Mouse (Mus musculus) heart, postnatal 10 days (tissue): ENCODE measurements around the gene Aprt. TPM values are rescaled to one million over a fixed set of nuclear protein-coding genes. Genes with fewer than 3 reads are reported as not detected.
A peak's percentile ranks its signal among the peaks of the same experiment; 100 is the strongest.

ENCODE experiments used
- DNase-seq, 2 experiments: peaks; one replicate each; pipeline ENCODE4 v3.0.0; 2021
- intact Hi-C: fragments of 180-260 bp; cut with DNase I; formaldehyde crosslinking; loops from one replicate; pipeline ENCODE4 v1.15.1; 2025
- microRNA-seq, 2 experiments: library from miRNA; unstranded; fragments of <30 nt; microRNA quantifications; one replicate each; pipeline ENCODE4 v1.2.0; 2022
- total RNA-seq, 2 experiments: library from RNA; stranded (reverse); gene quantifications; 2 replicates each; pipeline ENCODE4 v1.2.3; 2021

Gene Aprt
- total RNA-seq, 2 experiments from 2014 or later: 37.9 to 41.8 TPM

DNA sequence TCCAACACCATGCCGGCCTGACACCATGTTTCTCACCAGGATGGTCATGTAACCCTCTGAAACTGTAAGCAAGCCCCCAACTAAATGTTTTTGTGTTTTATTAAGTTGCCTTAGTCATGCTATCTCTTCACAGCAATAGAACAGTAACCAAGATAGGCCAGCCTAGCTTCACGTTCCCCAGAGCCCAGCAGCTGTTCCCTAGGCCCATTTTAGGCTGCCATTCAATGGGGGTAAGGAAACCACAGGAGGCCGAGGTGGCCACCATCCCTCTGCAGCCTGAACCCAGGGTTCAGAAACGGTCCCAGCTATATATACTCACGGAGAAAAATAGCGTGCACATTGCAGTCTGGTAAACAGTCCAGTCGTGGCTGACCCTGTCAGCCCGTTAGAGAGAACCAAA, 32.6 kb downstream of the Aprt start:
- DNase-seq: no peak
- intact Hi-C loops: no loop called here

- intact Hi-C loops: no loop called here
- DNase-seq: no peak
Observed at GRCm38 (mm10) chr8:122538310-122539076, 38.2 kb downstream of the Aprt start.

DNA sequence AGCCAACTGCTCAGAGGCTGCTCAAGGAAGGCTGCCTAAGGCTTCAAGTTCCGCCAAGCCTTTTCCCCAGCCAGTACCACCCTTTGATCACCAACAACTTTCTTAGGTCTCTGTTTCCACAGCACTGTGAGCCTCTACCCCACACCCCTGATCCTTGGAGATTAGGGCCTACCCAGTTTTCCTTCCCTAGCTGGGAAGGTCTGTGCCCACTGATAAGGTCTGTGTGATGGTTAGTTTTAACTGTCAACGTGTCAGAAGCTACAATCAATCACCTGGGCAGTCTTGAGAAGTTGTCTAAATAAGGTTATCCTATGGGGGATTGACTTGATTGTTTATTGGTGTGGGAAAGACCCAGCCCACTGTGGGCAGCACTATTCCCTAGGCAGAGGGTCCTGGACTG, 38.9 kb downstream of the Aprt start:
- intact Hi-C loops: no loop called here
- DNase-seq: no peak

GRCm38 (mm10) chr8:122537033-122537432, 39.7 kb downstream of the Aprt start:
- DNase-seq: peak; percentile 45 to 56
- intact Hi-C loops: no loop called here

GRCm38 (mm10) chr8:122531312-122531711, 45.4 kb downstream of the Aprt start:
- intact Hi-C loops: no loop called here
- peak in 1 of 2 experiments; percentile 30 for DNase-seq

DNA sequence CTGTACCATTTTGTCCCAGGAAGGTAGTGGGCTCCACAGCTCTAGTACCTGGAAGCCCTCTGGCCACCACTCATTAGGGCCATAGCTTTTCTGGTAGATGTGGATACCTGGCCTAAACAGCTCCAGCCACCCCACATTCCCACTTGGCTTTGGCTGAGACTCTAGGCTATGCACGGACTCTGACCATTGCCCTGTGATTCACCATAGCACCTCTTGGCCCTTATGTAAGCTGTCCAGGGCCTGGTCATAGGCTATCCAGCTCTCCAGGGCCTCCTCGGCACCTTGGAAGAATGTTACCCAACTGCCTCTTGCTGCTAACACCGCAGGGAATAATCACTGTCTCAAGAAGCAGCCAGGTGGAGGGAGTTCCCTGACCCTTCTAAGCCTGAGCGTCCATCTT, 47.5 kb downstream of the Aprt start:
- intact Hi-C loops: no loop called here
- DNase-seq: no peak

DNA sequence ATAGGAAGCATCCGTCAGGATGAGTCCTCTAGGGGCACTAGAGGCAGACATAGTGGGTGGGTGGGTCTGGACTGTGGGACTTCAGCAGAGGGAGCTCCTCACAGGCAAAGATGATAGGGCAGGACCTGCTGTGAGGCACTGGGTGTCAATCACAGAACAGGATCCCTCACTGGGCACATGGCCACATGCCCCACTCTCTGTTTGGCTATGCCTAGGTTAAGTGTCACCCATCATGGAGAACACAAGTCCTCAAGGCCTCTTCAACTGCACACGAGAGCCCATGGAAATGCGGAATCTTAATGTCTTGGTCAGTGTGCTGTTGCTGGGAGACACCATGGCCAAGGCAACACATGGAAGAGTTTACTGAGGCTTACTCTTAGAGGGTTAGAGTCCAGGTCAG, 48.8 kb downstream of the Aprt start:
- no peak for DNase-seq
- intact Hi-C loops: no loop called here

DNA sequence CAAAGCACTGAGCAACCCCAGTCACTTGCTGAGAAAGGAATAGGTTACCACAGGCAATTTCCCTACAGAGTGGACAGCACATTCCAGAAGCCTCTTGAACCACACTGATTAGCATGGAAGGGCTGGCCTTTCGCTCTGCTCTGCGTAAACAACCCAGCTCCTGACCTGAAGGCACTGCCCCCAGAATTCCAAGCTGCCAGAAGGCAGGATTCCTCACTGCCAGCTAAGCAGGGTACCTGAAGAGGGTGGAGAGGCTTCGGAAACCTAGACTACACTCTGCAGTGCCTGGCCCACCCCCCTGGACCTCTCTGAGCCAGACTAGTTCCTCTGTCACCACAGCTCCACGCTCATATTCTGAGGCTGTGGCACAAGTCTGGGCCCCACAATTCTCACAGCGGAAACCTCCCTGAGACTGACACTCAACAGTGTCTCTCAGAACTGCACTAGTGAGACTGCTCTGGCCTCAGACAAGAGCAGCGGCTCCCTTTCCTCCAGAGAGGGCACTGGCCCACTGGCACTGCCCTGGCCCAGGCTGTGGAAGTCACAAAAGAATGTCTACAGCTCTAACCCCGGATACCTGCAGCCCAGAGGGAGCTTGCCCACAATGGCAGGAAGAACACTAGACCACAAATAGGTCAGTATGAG, 50.1 kb downstream of the Aprt start:
- DNase-seq: peak; percentile 40 to 51

DNA sequence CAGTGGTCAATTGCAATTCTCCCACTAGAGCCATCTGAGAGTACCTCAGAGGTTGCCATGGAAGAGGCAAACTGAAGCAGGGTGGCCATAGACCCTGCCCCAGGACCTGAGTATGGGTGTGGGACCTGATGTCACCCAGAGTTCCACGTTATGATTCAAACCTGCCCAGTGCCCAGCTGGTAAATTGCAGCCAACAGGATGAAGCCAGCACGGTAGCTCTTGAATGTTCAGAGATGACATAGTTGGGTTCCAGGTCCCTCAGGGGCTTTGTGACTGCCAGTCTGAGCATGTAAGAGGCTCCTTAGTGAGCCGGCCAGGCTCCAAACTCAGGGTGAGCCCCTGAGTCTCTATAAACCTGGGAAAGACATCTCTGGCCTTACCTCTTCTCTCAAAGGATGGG, 50.6 kb downstream of the Aprt start:
- DNase-seq: no peak
- intact Hi-C loops: no loop called here

More for the DNA sequence above, 50.1 kb downstream of the Aprt start:
- intact Hi-C loops: no loop called here

DNA sequence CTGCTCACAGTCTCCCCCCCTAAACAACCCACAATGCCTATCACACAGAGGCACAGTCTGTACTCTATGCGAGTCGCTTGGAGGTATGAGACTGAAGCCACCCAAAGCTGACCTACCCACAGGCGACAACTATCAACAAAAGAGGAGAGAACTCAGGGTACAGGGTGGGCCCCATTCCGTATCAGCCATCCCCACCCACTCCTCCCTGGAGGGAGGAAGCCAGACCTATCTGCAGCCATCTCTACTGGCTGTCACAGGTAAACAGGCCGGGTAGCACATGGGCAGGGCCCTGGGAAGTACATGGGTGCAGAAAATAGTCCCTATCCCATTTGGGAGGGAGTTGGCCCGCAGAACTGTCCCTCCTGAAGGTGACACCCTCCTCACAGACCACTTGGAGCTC, 51.7 kb downstream of the Aprt start:
- DNase-seq: no peak
- intact Hi-C loops: no loop called here

Small RNA genes lying within 50 kb of the gene (microRNA-seq; reads per million reads assigned to microRNA genes)
- gene Mir6396: 0 reads per million in 2 experiments

Other genes with a start within 250 kb of the Aprt start
- gene Trhr2, start 216.2 kb downstream of the Aprt start, total RNA-seq: not detected
- 10 to 100 TPM; 25.5 to 27.5 TPM for gene Zc3h18, start 200.3 kb downstream of the Aprt start, total RNA-seq
- gene Il17c, start 154.9 kb downstream of the Aprt start, total RNA-seq: not detected
- gene Cyba, start 144.0 kb downstream of the Aprt start, total RNA-seq: 10 to 100 TPM; 61.8 to 63.9 TPM
- 1 to 10 TPM; 5.4 to 5.7 TPM for gene Mvd, start 133.5 kb downstream of the Aprt start, total RNA-seq
- gene Snai3, start 116.2 kb downstream of the Aprt start, total RNA-seq: under 1 TPM; 0.52 to 0.53 TPM
- 10 to 100 TPM; 28.2 to 32.0 TPM for gene Rnf166, start 100.8 kb downstream of the Aprt start, total RNA-seq
- gene Ctu2, start 100.8 kb downstream of the Aprt start, total RNA-seq: 10 to 100 TPM in 1 of 2 experiments, 1 to 10 TPM in 1; 9.6 to 14.1 TPM
- gene Piezo1, start 25.6 kb downstream of the Aprt start, total RNA-seq: 10 to 100 TPM; 40.3 to 43.3 TPM
- gene Cdt1, start 8.9 kb downstream of the Aprt start, total RNA-seq: 10 to 100 TPM in 1 of 2 experiments, 1 to 10 TPM in 1; 9.7 to 14.0 TPM
- gene Galns, start 34.6 kb upstream of the Aprt start, total RNA-seq: 1 to 10 TPM; 6.6 to 7.1 TPM
- 10 to 100 TPM; 54.7 to 57.4 TPM for gene Trappc2l, start 34.7 kb upstream of the Aprt start, total RNA-seq
- gene Pabpn1l, start 45.8 kb upstream of the Aprt start, total RNA-seq: not detected
- 10 to 100 TPM; 22.2 to 24.5 TPM for gene Cbfa2t3, start 122.2 kb upstream of the Aprt start, total RNA-seq
- 10 to 100 TPM; 27.1 to 28.6 TPM for gene Acsf3, start 198.6 kb upstream of the Aprt start, total RNA-seq